Mouse (Mus musculus) neural tube, embryonic 12.5 days (tissue): ENCODE data around the gene Aplp2. TPM values are rescaled to one million over a fixed set of nuclear protein-coding genes. Genes with fewer than 3 reads are reported as not detected.
"Not testable (repeated sequence)": the region's sequence is repeated elsewhere in the genome, so short reads cannot be mapped to it uniquely, and the experiment has no call there.

ENCODE experiments used
- ATAC-seq: fragments of 200-750 bp; cut with Nextera tagmentation; 2 replicates; pipeline ENCODE4 v1.8.0; 2017; ENCODE audit warnings: low read depth, mild to moderate bottlenecking, moderate TSS enrichment, moderate library complexity; ENCODE audit not compliant: low FRiP score
- H3K27ac ChIP-seq: fragments of 300-500 bp; sonication (generic); 2 replicates; pipeline ENCODE4 v1.5.1; 2016
- H3K27me3 ChIP-seq: fragments of 300-500 bp; sonication (generic); replicated peaks from 2 replicates; pipeline ENCODE4 v1.6.1; 2016; ENCODE audit warnings: mild to moderate bottlenecking
- H3K36me3 ChIP-seq: fragments of 300-500 bp; sonication (generic); 2 replicates; pipeline ENCODE4 v1.6.1; 2016; ENCODE audit warnings: mild to moderate bottlenecking
- H3K4me1 ChIP-seq: fragments of 300-500 bp; sonication (generic); 2 replicates; pipeline ENCODE4 v1.6.1; 2016
- H3K4me2 ChIP-seq: fragments of 300-500 bp; sonication (generic); replicated peaks from 2 replicates; pipeline ENCODE4 v1.6.1; 2016; ENCODE audit warnings: mild to moderate bottlenecking
- H3K4me3 ChIP-seq: fragments of 300-500 bp; sonication (generic); 2 replicates; pipeline ENCODE4 v1.5.1; 2016
- H3K9ac ChIP-seq: fragments of 300-500 bp; sonication (generic); 2 replicates; pipeline ENCODE4 v1.6.1; 2016; ENCODE audit warnings: mild to moderate bottlenecking
- H3K9me3 ChIP-seq: fragments of 300-500 bp; sonication (generic); 2 replicates; pipeline ENCODE4 v1.6.1; 2016; ENCODE audit warnings: mild to moderate bottlenecking
- WGBS: fragments of 180-500 bp; shearing (Covaris S2); methylation state at CpG from one replicate; pipeline ENCODE4 v1.1.7; 2016; 5-methylcytosine and 5-hydroxymethylcytosine counted together
- polyA plus RNA-seq: library from polyadenylated mRNA; unstranded; fragments of >200 nt; fragmentation: Nextera tagmentation; extraction: Ambion mirVana; gene quantifications from 2 replicates; pipeline ENCODE4 v1.2.1, GENCODE M21; 2016

Aplp2 gene
- polyA plus RNA-seq, 1 experiment from 2014 or later, result 334 TPM

DNA sequence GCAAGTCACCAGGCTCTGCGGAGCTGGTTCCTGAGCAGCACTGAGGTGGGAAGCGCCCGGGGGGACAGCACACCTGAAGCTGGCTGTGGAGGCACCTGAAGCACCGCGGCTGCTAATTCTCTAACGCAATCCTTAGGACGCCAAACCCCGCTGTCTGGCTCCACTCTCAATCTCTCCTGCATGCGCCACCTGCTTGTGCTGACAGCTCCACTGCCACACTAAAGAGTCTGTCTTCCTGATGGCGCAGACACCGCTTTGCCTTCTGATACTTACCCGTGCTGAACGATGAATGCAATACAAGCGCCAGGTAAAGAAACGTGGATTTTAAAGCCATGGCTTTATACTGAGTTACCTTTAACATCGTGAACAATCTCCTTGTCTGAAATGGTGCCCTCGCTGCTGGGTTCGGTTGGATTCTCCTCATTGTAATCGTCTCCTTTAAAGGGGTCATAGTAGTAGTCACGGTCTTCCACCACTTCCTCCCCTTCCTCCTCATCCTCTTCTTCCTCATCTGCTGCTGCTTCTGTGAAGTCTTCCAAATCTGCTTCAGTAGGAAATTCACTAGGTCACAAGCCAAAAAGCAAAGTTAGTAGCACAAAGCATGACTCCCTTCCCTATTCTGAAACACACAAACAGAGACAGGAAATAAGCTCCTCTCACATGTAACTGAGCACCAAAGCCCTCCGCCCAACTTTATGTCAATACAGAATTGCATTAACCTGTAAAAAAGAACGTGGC lies 43.1 kb downstream of the Aplp2 start:
- H3K9ac ChIP-seq, result no peak overlapping the region
- no peaks in the 10 kb centered on the region for H3K4me1 ChIP-seq
- WGBS, result 93% methylated on average over 22 of the region's 22 CpGs
- ATAC-seq, result no peak
- H3K27ac ChIP-seq, result no peak overlapping the region
- H3K27me3 ChIP-seq, result no peaks in the 10 kb centered on the region
- peaks cover 62% of the 10 kb centered on the region for H3K36me3 ChIP-seq
- no peaks in the 10 kb centered on the region for H3K9me3 ChIP-seq
- no peak overlapping the region for H3K4me2 ChIP-seq
- H3K4me3 ChIP-seq, result no peak overlapping the region

- Histone ChIP-seq H3K4me2 (no peak overlapping the region), H3K27me3 (no peaks in the 10 kb centered on the region), H3K36me3 (peaks cover 70% of the 10 kb centered on the region), H3K27ac (no peak overlapping the region), H3K4me1 (no peaks in the 10 kb centered on the region), H3K9me3 (no peaks in the 10 kb centered on the region), H3K4me3 (no peak overlapping the region), H3K9ac (no peak overlapping the region)
- 92% methylated on average over 13 of the region's 13 CpGs for WGBS
- ATAC-seq, result no peak
Measured at GRCm38 (mm10) chr9:31167305-31167704, 44.3 kb downstream of the Aplp2 start.

DNA sequence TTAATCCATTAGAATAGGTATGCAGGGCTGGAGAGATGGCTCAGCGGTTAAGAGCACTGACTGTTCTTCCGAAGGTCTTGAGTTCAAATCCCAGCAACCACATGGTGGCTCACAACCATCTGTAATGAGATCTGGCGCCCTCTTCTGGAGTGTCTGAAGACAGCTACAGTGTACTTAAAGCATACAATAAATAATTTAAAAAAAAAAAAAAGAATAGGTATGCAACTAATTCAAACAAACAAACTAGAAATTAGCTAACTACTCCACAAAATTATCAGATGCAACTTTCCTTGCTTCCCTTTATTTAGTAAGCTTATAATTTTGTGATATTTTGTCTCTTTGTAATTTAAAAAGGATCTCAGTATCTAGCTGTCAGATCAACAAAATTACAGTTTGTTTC lies 46.1 kb downstream of the Aplp2 start:
- not testable (repeated sequence) for H3K4me2 ChIP-seq, H3K4me1 ChIP-seq, H3K4me3 ChIP-seq, H3K27me3 ChIP-seq, H3K27ac ChIP-seq, ATAC-seq, H3K9ac ChIP-seq, H3K9me3 ChIP-seq
- H3K36me3 ChIP-seq, result peaks cover 73% of the 10 kb centered on the region
- 87% methylated on average over 3 of the region's 3 CpGs for WGBS

GRCm38 (mm10) chr9:31163327-31163726 lies 48.3 kb downstream of the Aplp2 start:
- no peak overlapping the region for H3K4me3 ChIP-seq
- ATAC-seq, result no peak
- 96% methylated on average over 1 of the region's 1 CpGs for WGBS
- H3K27me3 ChIP-seq, result no peaks in the 10 kb centered on the region
- H3K4me2 ChIP-seq, result no peak overlapping the region
- no peaks in the 10 kb centered on the region for H3K9me3 ChIP-seq
- no peak overlapping the region for H3K9ac ChIP-seq
- no peak overlapping the region for H3K27ac ChIP-seq
- no peaks in the 10 kb centered on the region for H3K4me1 ChIP-seq
- H3K36me3 ChIP-seq, result peaks cover 83% of the 10 kb centered on the region

DNA sequence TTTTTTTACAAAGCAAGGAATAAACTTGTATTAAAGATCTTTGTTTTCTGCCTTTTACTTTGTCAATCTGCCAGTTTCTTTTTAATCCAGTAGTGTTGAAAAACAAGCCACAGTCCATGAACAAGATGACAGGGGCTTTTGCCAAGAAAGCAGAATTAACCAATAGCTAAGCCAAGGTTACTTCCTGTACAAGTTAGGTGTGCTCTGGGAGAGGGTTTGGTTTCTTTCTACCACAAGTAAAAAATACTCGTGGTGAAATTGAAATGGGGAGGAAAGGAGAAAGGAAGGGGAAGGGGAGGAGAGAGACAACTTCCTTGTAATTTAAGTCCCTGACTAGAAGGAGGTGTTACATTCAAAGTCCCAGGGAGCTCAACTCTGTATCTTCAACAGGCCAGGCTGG lies 48.7 kb downstream of the Aplp2 start:
- WGBS, result 69% methylated on average over 1 of the region's 1 CpGs
- no peaks in the 10 kb centered on the region for H3K4me1 ChIP-seq
- no peak overlapping the region for H3K4me2 ChIP-seq
- no peaks in the 10 kb centered on the region for H3K9me3 ChIP-seq
- peaks cover 83% of the 10 kb centered on the region for H3K36me3 ChIP-seq
- H3K27ac ChIP-seq, result no peak overlapping the region
- ATAC-seq, result no peak
- H3K4me3 ChIP-seq, result no peak overlapping the region
- H3K9ac ChIP-seq, result no peak overlapping the region
- H3K27me3 ChIP-seq, result no peaks in the 10 kb centered on the region

GRCm38 (mm10) chr9:31159910-31160309 lies 51.7 kb downstream of the Aplp2 start:
- no peak for ATAC-seq
- Histone ChIP-seq H3K4me1 (no peaks in the 10 kb centered on the region), H3K4me3 (no peak overlapping the region), H3K4me2 (no peak overlapping the region), H3K9ac (no peak overlapping the region), H3K9me3 (no peaks in the 10 kb centered on the region), H3K27ac (no peak overlapping the region), H3K36me3 (peaks cover 93% of the 10 kb centered on the region), H3K27me3 (no peaks in the 10 kb centered on the region)
- 86% methylated on average over 4 of the region's 4 CpGs for WGBS

DNA sequence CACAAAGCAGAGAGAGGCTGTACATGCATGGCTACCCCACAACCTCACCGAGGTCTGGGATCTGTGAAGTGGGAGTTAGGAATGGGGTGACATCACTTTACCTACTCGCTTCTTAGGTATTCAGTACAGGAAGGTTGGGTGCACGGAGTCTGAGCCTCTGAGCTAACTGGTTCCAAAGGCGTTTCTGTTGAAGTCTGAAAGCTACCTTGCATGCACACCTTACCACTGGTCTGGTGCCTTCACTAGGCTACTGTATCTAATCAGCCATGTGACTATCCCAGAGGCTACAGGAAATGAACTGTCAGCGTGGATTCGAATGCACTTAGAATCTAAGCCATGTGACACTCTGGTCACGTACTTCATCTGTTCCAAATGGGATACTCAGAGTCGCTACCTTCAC lies 55.0 kb downstream of the Aplp2 start:
- WGBS, result 94% methylated on average over 8 of the region's 8 CpGs
- no peaks in the 10 kb centered on the region for H3K27me3 ChIP-seq
- H3K4me3 ChIP-seq, result no peak overlapping the region
- no peak for ATAC-seq
- H3K9me3 ChIP-seq, result no peaks in the 10 kb centered on the region
- no peaks in the 10 kb centered on the region for H3K4me1 ChIP-seq
- H3K9ac ChIP-seq, result no peak overlapping the region
- no peak overlapping the region for H3K4me2 ChIP-seq
- peaks cover 95% of the 10 kb centered on the region for H3K36me3 ChIP-seq
- no peak overlapping the region for H3K27ac ChIP-seq

DNA sequence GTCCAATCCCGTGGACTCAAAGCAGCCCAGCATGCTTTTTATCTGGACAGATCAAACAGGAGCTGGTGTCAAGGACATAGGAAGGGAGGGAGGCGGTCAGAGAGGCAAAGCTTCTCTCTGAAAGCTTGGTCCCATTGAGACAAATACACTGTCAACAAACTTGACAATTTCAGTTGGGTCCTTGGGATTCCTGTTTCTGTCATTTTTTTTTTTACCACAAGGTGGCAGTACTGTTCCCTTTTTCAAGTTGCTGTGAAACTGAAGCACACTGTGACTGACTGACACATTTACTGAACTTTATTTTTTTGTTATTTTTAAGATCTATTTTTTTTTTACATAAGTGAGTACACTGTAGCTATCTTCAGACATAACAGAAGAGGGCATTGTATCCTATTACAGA lies 60.6 kb downstream of the Aplp2 start:
- WGBS, result 84% methylated on average over 2 of the region's 2 CpGs
- Histone ChIP-seq H3K4me1 (no peaks in the 10 kb centered on the region), H3K4me3 (no peak overlapping the region), H3K4me2 (no peak overlapping the region), H3K27me3 (no peaks in the 10 kb centered on the region), H3K9ac (no peak overlapping the region), H3K27ac (no peak overlapping the region), H3K36me3 (peaks cover 65% of the 10 kb centered on the region), H3K9me3 (no peaks in the 10 kb centered on the region)
- no peak for ATAC-seq

GRCm38 (mm10) chr9:31148135-31148534 lies 63.5 kb downstream of the Aplp2 start:
- 45% methylated on average over 7 of the region's 7 CpGs for WGBS
- Histone ChIP-seq H3K4me1 (no peaks in the 10 kb centered on the region), H3K27me3 (no peaks in the 10 kb centered on the region), H3K9me3 (no peaks in the 10 kb centered on the region), H3K4me3 (no peak overlapping the region), H3K27ac (no peak overlapping the region), H3K9ac (no peak overlapping the region), H3K4me2 (no peak overlapping the region), H3K36me3 (peaks cover 40% of the 10 kb centered on the region)
- ATAC-seq, result no peak

DNA sequence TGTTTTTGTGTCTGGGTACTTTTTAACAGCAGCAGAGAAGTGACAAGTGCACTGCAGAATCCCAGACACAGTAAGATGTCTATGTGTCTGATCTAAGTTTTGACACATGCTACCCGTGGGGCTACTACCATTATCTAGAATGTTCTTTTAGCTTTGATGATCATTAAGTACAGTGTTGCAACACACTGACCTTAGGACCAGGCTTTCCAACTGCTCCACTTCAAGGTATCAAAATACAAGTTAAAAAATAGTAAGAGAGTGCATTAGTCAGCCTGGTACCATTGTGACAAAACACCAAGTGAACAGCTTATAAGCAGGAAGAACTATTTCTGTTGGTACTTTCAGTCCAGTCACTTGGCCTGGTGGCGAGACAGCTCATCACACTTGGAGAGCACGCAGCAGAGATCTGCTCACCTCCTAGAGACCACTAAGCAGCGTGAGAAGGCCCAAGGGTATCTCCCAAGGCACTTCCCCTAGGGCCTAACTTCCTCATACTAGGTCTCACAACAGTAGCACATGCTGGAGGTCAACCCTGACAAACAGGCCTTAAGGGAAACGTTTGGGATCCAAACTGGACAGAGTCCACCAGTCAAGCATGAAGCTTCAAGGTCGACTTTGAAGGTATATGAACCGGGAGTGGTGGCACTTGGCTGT lies 66.2 kb downstream of the Aplp2 start:
- Histone ChIP-seq H3K9ac (no peak overlapping the region), H3K4me2 (no peak overlapping the region), H3K4me1 (no peaks in the 10 kb centered on the region), H3K9me3 (no peaks in the 10 kb centered on the region), H3K27ac (no peak overlapping the region), H3K4me3 (no peak overlapping the region), H3K27me3 (no peaks in the 10 kb centered on the region), H3K36me3 (peaks cover 19% of the 10 kb centered on the region)
- 88% methylated on average over 7 of the region's 7 CpGs for WGBS
- no peak for ATAC-seq

DNA sequence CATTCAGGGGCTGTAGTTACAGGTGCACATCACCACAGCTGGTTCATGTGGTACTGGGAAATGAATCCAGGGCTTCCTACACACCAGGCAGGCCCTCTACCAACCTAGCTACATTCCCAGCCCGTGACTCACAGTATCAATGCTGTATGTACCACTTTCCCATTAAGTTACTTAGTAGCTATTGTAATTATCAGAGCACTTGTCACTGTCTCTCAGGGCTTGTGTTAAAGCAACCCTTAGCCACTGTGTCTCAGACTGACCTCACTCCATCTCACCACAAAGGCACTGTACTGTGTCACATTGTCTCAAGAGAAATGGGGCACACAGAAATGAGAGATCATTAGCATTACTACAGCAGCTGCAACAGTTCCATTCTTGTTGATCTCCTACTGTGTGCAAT lies 68.7 kb downstream of the Aplp2 start:
- Histone ChIP-seq H3K4me1 (no peaks in the 10 kb centered on the region), H3K27ac (no peak overlapping the region), H3K4me3 (no peak overlapping the region), H3K9ac (no peak overlapping the region), H3K27me3 (no peaks in the 10 kb centered on the region), H3K4me2 (no peak overlapping the region), H3K36me3 (peaks cover 3% of the 10 kb centered on the region; the same call in 1 of the 2 replicates), H3K9me3 (no peaks in the 10 kb centered on the region)
- 83% methylated on average over 1 of the region's 1 CpGs for WGBS
- no peak for ATAC-seq

GRCm38 (mm10) chr9:31133131-31133530 lies 78.5 kb downstream of the Aplp2 start:
- H3K9me3 ChIP-seq, result no peaks in the 10 kb centered on the region
- H3K27ac ChIP-seq, result no peak overlapping the region

More at GRCm38 (mm10) chr9:31133131-31133530, 78.5 kb downstream of the Aplp2 start:
- ATAC-seq, result no peak
- Histone ChIP-seq H3K9ac (no peak overlapping the region), H3K4me1 (peaks cover 15% of the 10 kb centered on the region), H3K36me3 (no peaks in the 10 kb centered on the region), H3K4me2 (no peak overlapping the region), H3K4me3 (no peak overlapping the region), H3K27me3 (peaks cover 60% of the 10 kb centered on the region)
- 85% methylated on average over 5 of the region's 5 CpGs for WGBS
